Mouse (Mus musculus) MEL (cell line): ENCODE measurements around the gene Tmco5. TPM values are rescaled to one million over a fixed set of nuclear protein-coding genes. Genes with fewer than 3 reads are reported as not detected.

Source experiments
- DNase-seq: peaks from one replicate; pipeline ENCODE4 v3.0.0; 2011; ENCODE audit warnings: low read depth, low spot score
- H3K27ac ChIP-seq: 2 replicates; pipeline ENCODE4 v1.5.1; 2012; ENCODE audit warnings: low read depth, mild to moderate bottlenecking, control low read depth, low read length, moderate library complexity; ENCODE audit not compliant: control insufficient read depth
- H3K27me3 ChIP-seq, 2 experiments: fragments of 150-350 bp in 1 of 2; sonication (generic) in 1 of 2; 2 replicates each; pipeline ENCODE4 v1.6.1; 2012; ENCODE audit warnings: low read length in 2 of 2, mild to moderate bottlenecking in 2 of 2, improper control_type of control experiment in 1 of 2, moderate library complexity in 1 of 2; ENCODE audit not compliant: insufficient read depth in 2 of 2, control insufficient read depth in 1 of 2
- H3K36me3 ChIP-seq, 2 experiments: 2 replicates each; pipeline ENCODE4 v1.6.1; 2012 to 2014; ENCODE audit warnings: low read length in 2 of 2, improper control_type of control experiment in 1 of 2, inconsistent platforms in 1 of 2, mild to moderate bottlenecking in 1 of 2; ENCODE audit not compliant: insufficient read depth in 2 of 2, control insufficient read depth in 1 of 2
- H3K4me1 ChIP-seq, 2 experiments: fragments of 150-350 bp in 1 of 2; sonication (generic) in 1 of 2; 2 replicates each; pipeline ENCODE4 v1.6.1; 2012; ENCODE audit warnings: low read length in 2 of 2, improper control_type of control experiment in 1 of 2, mild to moderate bottlenecking in 1 of 2; ENCODE audit not compliant: insufficient read depth in 2 of 2, control insufficient read depth in 1 of 2
- H3K4me3 ChIP-seq, 2 experiments: fragments of 150-350 bp in 1 of 2; sonication (generic) in 1 of 2; 2 replicates each; pipeline ENCODE4 v1.5.1; 2012; ENCODE audit warnings: low read depth in 2 of 2, low read length in 2 of 2, mild to moderate bottlenecking in 2 of 2, moderate library complexity in 2 of 2, control low read depth in 1 of 2, improper control_type of control experiment in 1 of 2; ENCODE audit not compliant: control insufficient read depth in 1 of 2, insufficient read depth in 1 of 2
- H3K79me2 ChIP-seq: 2 replicates; pipeline ENCODE4 v1.6.1; 2012; ENCODE audit warnings: mild to moderate bottlenecking, low read length, moderate library complexity; ENCODE audit not compliant: control insufficient read depth, poor library complexity, insufficient read depth
- H3K9ac ChIP-seq: 2 replicates; pipeline ENCODE4 v1.6.1; 2012; ENCODE audit warnings: low read depth, mild to moderate bottlenecking, control low read depth, low read length, moderate library complexity; ENCODE audit not compliant: control insufficient read depth, poor library complexity, severe bottlenecking
- H3K9me3 ChIP-seq: fragments of 150-350 bp; sonication (generic); replicated peaks from 2 replicates; pipeline ENCODE4 v1.6.1; 2012; ENCODE audit warnings: mild to moderate bottlenecking, low read length, improper control_type of control experiment, moderate library complexity; ENCODE audit not compliant: insufficient read depth
- BHLHE40 ChIP-seq: IDR thresholded peaks from 2 replicates; pipeline ENCODE4 v1.6.1; 2012; ENCODE audit warnings: low read depth, mild to moderate bottlenecking, inconsistent platforms, low read length, improper control_type of control experiment, borderline replicate concordance
- CHD1 ChIP-seq: IDR thresholded peaks from 2 replicates; pipeline ENCODE4 v1.6.1; 2012; ENCODE audit warnings: low read depth, mild to moderate bottlenecking, inconsistent platforms, low read length, improper control_type of control experiment
- CHD2 ChIP-seq: IDR thresholded peaks from 2 replicates; pipeline ENCODE4 v1.6.1; 2011; ENCODE audit warnings: low read length, improper control_type of control experiment
- CTCF ChIP-seq, 3 experiments: IDR thresholded peaks in 2 of 3; conservative IDR thresholded peaks in 1 of 3; 2 replicates each; pipeline ENCODE4 v1.5.1; 2011 to 2012; ENCODE audit warnings: low read length in 3 of 3, low read depth in 2 of 3, mild to moderate bottlenecking in 2 of 3, improper control_type of control experiment in 1 of 3, inconsistent platforms in 1 of 3, mixed read lengths in 1 of 3, moderate library complexity in 1 of 3; ENCODE audit not compliant: control insufficient read depth in 1 of 3, insufficient read depth in 1 of 3, poor library complexity in 1 of 3, severe bottlenecking in 1 of 3
- ELF1 ChIP-seq: IDR thresholded peaks from 2 replicates; pipeline ENCODE4 v1.6.1; 2014; ENCODE audit warnings: low read depth, mild to moderate bottlenecking, inconsistent platforms, low read length, improper control_type of control experiment, moderate library complexity
- EP300 ChIP-seq, 2 experiments: IDR thresholded peaks; 2 replicates each; pipeline ENCODE4 v1.6.1; 2011; ENCODE audit warnings: improper control_type of control experiment in 2 of 2, low read length in 2 of 2, low read depth in 1 of 2, mild to moderate bottlenecking in 1 of 2
- ETS1 ChIP-seq: IDR thresholded peaks from 2 replicates; pipeline ENCODE4 v1.6.1; 2012; ENCODE audit warnings: low read depth, mild to moderate bottlenecking, inconsistent platforms, low read length, improper control_type of control experiment, moderate library complexity
- GATA1 ChIP-seq: IDR thresholded peaks from 2 replicates; pipeline ENCODE4 v1.6.1; 2011; ENCODE audit warnings: low read depth, low read length, improper control_type of control experiment
- HCFC1 ChIP-seq: IDR thresholded peaks from 2 replicates; pipeline ENCODE4 v1.6.1; 2012; ENCODE audit warnings: low read depth, mild to moderate bottlenecking, inconsistent platforms, low read length, improper control_type of control experiment, moderate library complexity
- JUND ChIP-seq: IDR thresholded peaks from 2 replicates; pipeline ENCODE4 v1.6.1; 2011; ENCODE audit warnings: low read depth, mild to moderate bottlenecking, improper control_type of control experiment, low read length
- KAT2A ChIP-seq: conservative IDR thresholded peaks from 2 replicates; pipeline ENCODE4 v1.6.1; 2012; ENCODE audit warnings: low read depth, low read length, improper control_type of control experiment, inconsistent platforms
- MAFK ChIP-seq: IDR thresholded peaks from 2 replicates; pipeline ENCODE4 v1.6.1; 2011; ENCODE audit warnings: low read depth, mild to moderate bottlenecking, low read length, improper control_type of control experiment, borderline replicate concordance
- MAZ ChIP-seq: IDR thresholded peaks from 2 replicates; pipeline ENCODE4 v1.6.1; 2012; ENCODE audit warnings: low read depth, mild to moderate bottlenecking, inconsistent platforms, low read length, improper control_type of control experiment
- MXI1 ChIP-seq: IDR thresholded peaks from 2 replicates; pipeline ENCODE4 v1.6.1; 2011; ENCODE audit warnings: mild to moderate bottlenecking, low read depth, low read length, improper control_type of control experiment
- MYB ChIP-seq: IDR thresholded peaks from 2 replicates; pipeline ENCODE4 v1.6.1; 2011; ENCODE audit warnings: mild to moderate bottlenecking, low read depth, low read length, improper control_type of control experiment
- MYC ChIP-seq: IDR thresholded peaks from 2 replicates; pipeline ENCODE4 v1.6.1; 2011; ENCODE audit warnings: low read depth, mild to moderate bottlenecking, low read length, improper control_type of control experiment, moderate library complexity
- NELFE ChIP-seq: IDR thresholded peaks from 2 replicates; pipeline ENCODE4 v1.6.1; 2011; ENCODE audit warnings: low read depth, low read length, improper control_type of control experiment
- NRF1 ChIP-seq: IDR thresholded peaks from 2 replicates; pipeline ENCODE4 v1.6.1; 2014; ENCODE audit warnings: low read depth, mild to moderate bottlenecking, inconsistent platforms, low read length, improper control_type of control experiment, moderate library complexity; ENCODE audit not compliant: poor library complexity, insufficient read depth, severe bottlenecking
- POLR2AphosphoS2 ChIP-seq: IDR thresholded peaks from 2 replicates; pipeline ENCODE4 v1.6.1; 2011; ENCODE audit warnings: low read length, improper control_type of control experiment
- RCOR1 ChIP-seq: IDR thresholded peaks from 2 replicates; pipeline ENCODE4 v1.6.1; 2012; ENCODE audit warnings: low read depth, mild to moderate bottlenecking, inconsistent platforms, low read length, improper control_type of control experiment
- SIN3A ChIP-seq: IDR thresholded peaks from 2 replicates; pipeline ENCODE4 v1.6.1; 2012; ENCODE audit warnings: low read length, improper control_type of control experiment, inconsistent platforms
- TAL1 ChIP-seq: IDR thresholded peaks from 2 replicates; pipeline ENCODE4 v1.6.1; 2012; ENCODE audit warnings: mild to moderate bottlenecking, inconsistent platforms, low read length, moderate library complexity, mixed read lengths
- UBTF ChIP-seq: IDR thresholded peaks from 2 replicates; pipeline ENCODE4 v1.6.1; 2012; ENCODE audit warnings: low read depth, mild to moderate bottlenecking, inconsistent platforms, low read length, improper control_type of control experiment, moderate library complexity, borderline replicate concordance; ENCODE audit not compliant: insufficient read depth
- USF1 ChIP-seq: IDR thresholded peaks from 2 replicates; pipeline ENCODE4 v1.6.1; 2014; ENCODE audit warnings: low read depth, mild to moderate bottlenecking, inconsistent platforms, low read length, improper control_type of control experiment, moderate library complexity
- ZC3H11A ChIP-seq: IDR thresholded peaks from 2 replicates; pipeline ENCODE4 v1.6.1; 2012; ENCODE audit warnings: low read depth, mild to moderate bottlenecking, inconsistent platforms, low read length, improper control_type of control experiment
- ZNF384 ChIP-seq: IDR thresholded peaks from 2 replicates; pipeline ENCODE4 v1.6.1; 2012; ENCODE audit warnings: low read depth, mild to moderate bottlenecking, inconsistent platforms, low read length, improper control_type of control experiment
- polyA plus RNA-seq, 2 experiments: library from polyadenylated mRNA; stranded (reverse) in 1 of 2; unstranded in 1 of 2; fragments of >175 nt in 1 of 2; fragments of >200 nt in 1 of 2; gene quantifications; 2 replicates each; pipeline versions ENCODE4 v1.2.1 to v1.2.4; 2012; ENCODE audit warnings: low replicate concordance in 2 of 2, low read depth in 1 of 2; ENCODE audit not compliant: insufficient read length in 2 of 2, insufficient read depth in 1 of 2, missing spikeins in 1 of 2
- total RNA-seq: library from RNA; depleted of rRNA; stranded (reverse); fragments of 300-350 nt; gene quantifications from 2 replicates; pipeline ENCODE4 v1.2.3, GENCODE M21; 2012

Tmco5 gene
- total and polyA plus RNA-seq, 3 experiments = not detected

GRCm38 (mm10) chr2:116851356-116851755 lies 27.1 kb upstream of the Tmco5 start:
- Histone ChIP-seq H3K27ac (no peak overlapping the region), H3K36me3 (no peaks in the 10 kb centered on the region), H3K27me3 (no peaks in the 10 kb centered on the region), H3K4me3 (no peak overlapping the region), H3K4me1 (no peaks in the 10 kb centered on the region), H3K9ac (no peak overlapping the region), H3K79me2 (no peaks in the 10 kb centered on the region), H3K9me3 (no peaks in the 10 kb centered on the region)
- TF ChIP-seq ETS1 (no peak), EP300 (IDR thresholded peaks at IDR 0.05; ENCODE audit: low read depth in 1 of 2, low read length in 2 of 2) (no peak), RCOR1 (no peak), SIN3A (no peak), UBTF (no peak), NRF1 (no peak), BHLHE40 (no peak)
- DNase-seq = no peak

- Histone ChIP-seq H3K36me3 (no peaks in the 10 kb centered on the region), H3K27me3 (no peaks in the 10 kb centered on the region), H3K9me3 (no peaks in the 10 kb centered on the region), H3K27ac (no peak overlapping the region), H3K4me3 (no peak overlapping the region), H3K79me2 (no peaks in the 10 kb centered on the region), H3K4me1 (no peaks in the 10 kb centered on the region), H3K9ac (no peak overlapping the region)
- DNase-seq = no peak
- TF ChIP-seq JUND (no peak), GATA1 (no peak), TAL1 (no peak), MAZ (no peak), NRF1 (no peak), MAFK (no peak), MXI1 (no peak), CHD2 (no peak), HCFC1 (no peak), CHD1 (no peak), ZC3H11A (no peak), ELF1 (no peak), MYB (no peak), MYC (no peak), POLR2AphosphoS2 (no peak), ZNF384 (no peak), KAT2A (no peak), CTCF (IDR thresholded peaks at IDR 0.05 in 2 of 3, conservative IDR thresholded peaks at IDR 0.05 in 1 of 3; ENCODE audit: control insufficient read depth in 1 of 3, insufficient read depth in 1 of 3, low read depth in 2 of 3, low read length in 3 of 3, poor library complexity in 1 of 3, severe bottlenecking in 1 of 3) (no peak), NELFE (no peak), USF1 (no peak)
Measured at GRCm38 (mm10) chr2:116852249-116852648, 26.2 kb upstream of the Tmco5 start.
